Mouse (Mus musculus): ENCODE measurements at regions not wholly inside any gene's neighbourhood (a gene's known extent, or its start where the extent isn't known, plus 50 kb on each side); places are given as distances from the start of the nearest gene placed in this dataset.
"Not testable (repeated sequence)": the region's sequence is repeated elsewhere in the genome, so short reads cannot be mapped to it uniquely, and the experiment has no call there.

GRCm38 (mm10) chr14:53339167-53339566 lies 843.6 kb upstream of the Olfr1507 start:
- not testable (repeated sequence) for H3K27me3 ChIP-seq (ENCODE audit: control insufficient read depth, insufficient read depth, low read length); H3K36me3 ChIP-seq (ENCODE audit: control insufficient read depth, insufficient read depth, low read length); H3K9me3 ChIP-seq (replicated peaks; ENCODE audit: control insufficient read depth, low read length); H3K4me1 ChIP-seq (ENCODE audit: control insufficient read depth, insufficient read depth, low read length); ATAC-seq (ENCODE audit: insufficient read depth, low FRiP score); H3K9ac ChIP-seq (ENCODE audit: low read length); H3K4me3 ChIP-seq (replicated peaks; ENCODE audit: low read length); H3K27ac ChIP-seq (ENCODE audit: low read length); H3K4me2 ChIP-seq (ENCODE audit: low read depth, low read length)
- WGBS: 75% methylated on average over 1 of the region's 4 CpGs

- not testable (repeated sequence) for H3K27ac ChIP-seq (ENCODE audit: low read length); H3K27me3 ChIP-seq (ENCODE audit: control insufficient read depth, insufficient read depth, low read length); H3K9ac ChIP-seq (ENCODE audit: low read length); H3K4me3 ChIP-seq (replicated peaks; ENCODE audit: low read length); H3K36me3 ChIP-seq (ENCODE audit: control insufficient read depth, insufficient read depth, low read length); H3K4me1 ChIP-seq (ENCODE audit: control insufficient read depth, insufficient read depth, low read length); H3K4me2 ChIP-seq (ENCODE audit: low read depth, low read length); H3K9me3 ChIP-seq (replicated peaks; ENCODE audit: control insufficient read depth, low read length); ATAC-seq (ENCODE audit: insufficient read depth, low FRiP score)
- 32% methylated on average over 3 of the region's 8 CpGs for WGBS
Observed at GRCm38 (mm10) chr14:53337446-53337845, 841.9 kb upstream of the Olfr1507 start.

- not testable (repeated sequence) for H3K27me3 ChIP-seq (ENCODE audit: control insufficient read depth, insufficient read depth, low read length); H3K4me1 ChIP-seq (ENCODE audit: control insufficient read depth, insufficient read depth, low read length); H3K4me3 ChIP-seq (replicated peaks; ENCODE audit: low read length); ATAC-seq (ENCODE audit: insufficient read depth, low FRiP score); H3K4me2 ChIP-seq (ENCODE audit: low read depth, low read length); H3K9ac ChIP-seq (ENCODE audit: low read length); H3K9me3 ChIP-seq (replicated peaks; ENCODE audit: control insufficient read depth, low read length); H3K36me3 ChIP-seq (ENCODE audit: control insufficient read depth, insufficient read depth, low read length); H3K27ac ChIP-seq (ENCODE audit: low read length)
- WGBS: 0% methylated on average over 1 of the region's 2 CpGs
Observed at GRCm38 (mm10) chr14:53336705-53337104, 841.2 kb upstream of the Olfr1507 start.

GRCm38 (mm10) chr14:53334451-53334850 lies 838.9 kb upstream of the Olfr1507 start:
- H3K36me3 ChIP-seq (ENCODE audit: control insufficient read depth, insufficient read depth, low read length); H3K27ac ChIP-seq (ENCODE audit: low read length); ATAC-seq (ENCODE audit: insufficient read depth, low FRiP score); H3K4me2 ChIP-seq (ENCODE audit: low read depth, low read length); H3K27me3 ChIP-seq (ENCODE audit: control insufficient read depth, insufficient read depth, low read length); H3K9me3 ChIP-seq (replicated peaks; ENCODE audit: control insufficient read depth, low read length); H3K9ac ChIP-seq (ENCODE audit: low read length); H3K4me1 ChIP-seq (ENCODE audit: control insufficient read depth, insufficient read depth, low read length); H3K4me3 ChIP-seq (replicated peaks; ENCODE audit: low read length): not testable (repeated sequence)
- no CpG with 5 or more reads among the region's 4 CpGs for WGBS

GRCm38 (mm10) chr14:53331153-53331552 lies 835.6 kb upstream of the Olfr1507 start:
- H3K9me3 ChIP-seq (replicated peaks; ENCODE audit: control insufficient read depth, low read length); H3K4me3 ChIP-seq (replicated peaks; ENCODE audit: low read length); H3K27me3 ChIP-seq (ENCODE audit: control insufficient read depth, insufficient read depth, low read length); ATAC-seq (ENCODE audit: insufficient read depth, low FRiP score); H3K9ac ChIP-seq (ENCODE audit: low read length); H3K4me2 ChIP-seq (ENCODE audit: low read depth, low read length); H3K4me1 ChIP-seq (ENCODE audit: control insufficient read depth, insufficient read depth, low read length); H3K27ac ChIP-seq (ENCODE audit: low read length); H3K36me3 ChIP-seq (ENCODE audit: control insufficient read depth, insufficient read depth, low read length): not testable (repeated sequence)

GRCm38 (mm10) chr14:53324367-53324766 lies 828.8 kb upstream of the Olfr1507 start:
- not testable (repeated sequence) for H3K4me2 ChIP-seq (ENCODE audit: low read depth, low read length); H3K27ac ChIP-seq (ENCODE audit: low read length); H3K27me3 ChIP-seq (ENCODE audit: control insufficient read depth, insufficient read depth, low read length); H3K9me3 ChIP-seq (replicated peaks; ENCODE audit: control insufficient read depth, low read length); ATAC-seq (ENCODE audit: insufficient read depth, low FRiP score); H3K4me3 ChIP-seq (replicated peaks; ENCODE audit: low read length); H3K4me1 ChIP-seq (ENCODE audit: control insufficient read depth, insufficient read depth, low read length); H3K9ac ChIP-seq (ENCODE audit: low read length); H3K36me3 ChIP-seq (ENCODE audit: control insufficient read depth, insufficient read depth, low read length)
- no CpG with 5 or more reads among the region's 7 CpGs for WGBS

GRCm38 (mm10) chr14:53318512-53319309 lies 823.2 kb upstream of the Olfr1507 start:
- not testable (repeated sequence) for H3K27ac ChIP-seq (ENCODE audit: low read length); H3K27me3 ChIP-seq (ENCODE audit: control insufficient read depth, insufficient read depth, low read length); ATAC-seq (ENCODE audit: insufficient read depth, low FRiP score); H3K36me3 ChIP-seq (ENCODE audit: control insufficient read depth, insufficient read depth, low read length); H3K4me1 ChIP-seq (ENCODE audit: control insufficient read depth, insufficient read depth, low read length); H3K9me3 ChIP-seq (replicated peaks; ENCODE audit: control insufficient read depth, low read length); H3K4me2 ChIP-seq (ENCODE audit: low read depth, low read length); H3K9ac ChIP-seq (ENCODE audit: low read length); H3K4me3 ChIP-seq (replicated peaks; ENCODE audit: low read length)
- WGBS: no CpG with 5 or more reads among the region's 9 CpGs

- ATAC-seq (ENCODE audit: insufficient read depth, low FRiP score); H3K9me3 ChIP-seq (replicated peaks; ENCODE audit: control insufficient read depth, low read length); H3K4me2 ChIP-seq (ENCODE audit: low read depth, low read length); H3K36me3 ChIP-seq (ENCODE audit: control insufficient read depth, insufficient read depth, low read length); H3K4me1 ChIP-seq (ENCODE audit: control insufficient read depth, insufficient read depth, low read length); H3K27ac ChIP-seq (ENCODE audit: low read length); H3K4me3 ChIP-seq (replicated peaks; ENCODE audit: low read length); H3K9ac ChIP-seq (ENCODE audit: low read length); H3K27me3 ChIP-seq (ENCODE audit: control insufficient read depth, insufficient read depth, low read length): not testable (repeated sequence)
- WGBS: 19% methylated on average over 1 of the region's 1 CpGs
Observed at GRCm38 (mm10) chr14:53312490-53312889, 816.9 kb upstream of the Olfr1507 start.

- H3K27me3 ChIP-seq (ENCODE audit: control insufficient read depth, insufficient read depth, low read length); H3K9me3 ChIP-seq (replicated peaks; ENCODE audit: control insufficient read depth, low read length); ATAC-seq (ENCODE audit: insufficient read depth, low FRiP score); H3K4me3 ChIP-seq (replicated peaks; ENCODE audit: low read length); H3K4me2 ChIP-seq (ENCODE audit: low read depth, low read length); H3K36me3 ChIP-seq (ENCODE audit: control insufficient read depth, insufficient read depth, low read length); H3K4me1 ChIP-seq (ENCODE audit: control insufficient read depth, insufficient read depth, low read length); H3K27ac ChIP-seq (ENCODE audit: low read length); H3K9ac ChIP-seq (ENCODE audit: low read length): not testable (repeated sequence)
- no CpG with 5 or more reads among the region's 3 CpGs for WGBS
Observed at GRCm38 (mm10) chr14:53303179-53303578, 807.6 kb upstream of the Olfr1507 start.

GRCm38 (mm10) chr14:53302491-53302829 lies 806.9 kb upstream of the Olfr1507 start:
- not testable (repeated sequence) for H3K27ac ChIP-seq (ENCODE audit: low read length); H3K9me3 ChIP-seq (replicated peaks; ENCODE audit: control insufficient read depth, low read length); ATAC-seq (ENCODE audit: insufficient read depth, low FRiP score); H3K4me1 ChIP-seq (ENCODE audit: control insufficient read depth, insufficient read depth, low read length); H3K27me3 ChIP-seq (ENCODE audit: control insufficient read depth, insufficient read depth, low read length); H3K4me2 ChIP-seq (ENCODE audit: low read depth, low read length); H3K9ac ChIP-seq (ENCODE audit: low read length); H3K4me3 ChIP-seq (replicated peaks; ENCODE audit: low read length); H3K36me3 ChIP-seq (ENCODE audit: control insufficient read depth, insufficient read depth, low read length)
- no CpG with 5 or more reads among the region's 3 CpGs for WGBS

All from stomach, embryonic 16.5 days (tissue).